Mouse (Mus musculus) adrenal gland, adult (tissue): ENCODE data around the gene Bend6.

Experiments used
- DNase-seq, 2 experiments: peaks; one replicate each; pipeline ENCODE4 v3.0.0; 2022 to 2023; ENCODE audit warnings: low spot score in 1 of 2; ENCODE audit not compliant: inconsistent age in 2 of 2

Gene Bend6

GRCm38 (mm10) chr1:33813868-33814794 is 93.5 kb downstream of the Bend6 start, which contains the start of gene Zfp451:
Gene Zfp451 (minus strand): TSS chr1:33814595.
- peak; percentile 93 to 97 for DNase-seq

- peak in 1 of 2 experiments; percentile 27 for DNase-seq
Observed at GRCm38 (mm10) chr1:33813495-33813867, 94.1 kb downstream of the Bend6 start.

- DNase-seq, result no peak
Observed at GRCm38 (mm10) chr1:33803323-33803722, 104.3 kb downstream of the Bend6 start.
